20 mouse cellular contexts compared by ENCODE assay signal in genomic region chr3:25131848-25132247, GRCm38 (mm10). TPM values are rescaled to one million over a fixed set of nuclear protein-coding genes. Genes with fewer than 3 reads are reported as not detected.
"Had no signal": no experiment of that assay in that cellular context is flagged by ENCODE, and none has a peak within 500 bp of the region (broad histone marks: within the 10 kb centered on the region; RNA-seq: fewer than 3 reads in every experiment).

No protein-coding gene starts in this region.

- DNase-seq: kidney, adult 9 months; kidney, postnatal 14 days; kidney, postnatal 4 days; liver, postnatal 0 days; lung, embryonic 14.5 days; right cerebral cortex, postnatal 25 days; thymus, adult 18-20 months; thymus, postnatal 36 days had no signal

- H3K4me1 ChIP-seq: limb, embryonic 12.5 days; limb, embryonic 15.5 days; midbrain, embryonic 12.5 days; midbrain, embryonic 15.5 days; neural tube, embryonic 12.5 days; neural tube, embryonic 15.5 days had no signal

- H3K4me3 ChIP-seq: limb, embryonic 12.5 days; limb, embryonic 15.5 days; midbrain, embryonic 12.5 days; midbrain, embryonic 15.5 days; neural tube, embryonic 12.5 days; neural tube, embryonic 15.5 days had no signal

- H3K4me2 ChIP-seq: limb, embryonic 12.5 days; limb, embryonic 15.5 days; liver, embryonic 11.5 days; lung, embryonic 14.5 days; midbrain, embryonic 12.5 days; midbrain, embryonic 15.5 days; neural tube, embryonic 12.5 days; neural tube, embryonic 15.5 days had no signal

- ATAC-seq: liver, postnatal 0 days; lung, postnatal 0 days; midbrain, embryonic 15.5 days had no signal

- H3K27ac ChIP-seq: limb, embryonic 12.5 days; limb, embryonic 15.5 days; liver, embryonic 14.5 days; macrophage; midbrain, embryonic 12.5 days; midbrain, embryonic 15.5 days; neural tube, embryonic 12.5 days; neural tube, embryonic 15.5 days had no signal

- H3K9me3 ChIP-seq: limb, embryonic 12.5 days; limb, embryonic 15.5 days; midbrain, embryonic 12.5 days; midbrain, embryonic 15.5 days; neural tube, embryonic 12.5 days; neural tube, embryonic 15.5 days had no signal

- H3K9ac ChIP-seq: limb, embryonic 12.5 days; limb, embryonic 15.5 days; liver, embryonic 14.5 days; liver, postnatal 0 days; lung, embryonic 14.5 days; midbrain, embryonic 12.5 days; midbrain, embryonic 15.5 days; neural tube, embryonic 12.5 days; neural tube, embryonic 15.5 days had no signal

- H3K36me3 ChIP-seq: limb, embryonic 12.5 days; limb, embryonic 15.5 days; midbrain, embryonic 12.5 days; midbrain, embryonic 15.5 days; neural tube, embryonic 12.5 days; neural tube, embryonic 15.5 days had no signal

- H3K27me3 ChIP-seq: limb, embryonic 12.5 days; limb, embryonic 15.5 days; midbrain, embryonic 12.5 days; midbrain, embryonic 15.5 days; neural tube, embryonic 12.5 days; neural tube, embryonic 15.5 days had no signal

RNA-seq across cellular contexts. Expression of gene Naaladl2, which starts 12.2 kb away (rescaled TPM):
- total RNA-seq: megakaryocyte, adult 5-6 weeks had no signal
- polyA plus RNA-seq: macrophage; spleen, adult 2 months had no signal
